Mouse (Mus musculus): ENCODE data around the gene Zc3h12b.

- TF ChIP-seq MAFK (IDR thresholded peaks at IDR 0.05; ENCODE audit: insufficient replicate concordance, low read length): no peak
- no peak for TF ChIP-seq CTCF (conservative IDR thresholded peaks at IDR 0.05 in 1 of 2, IDR thresholded peaks at IDR 0.05 in 1 of 2; ENCODE audit: low read depth in 2 of 2, low read length in 2 of 2)
- no peak for TF ChIP-seq EP300 (IDR thresholded peaks at IDR 0.05; ENCODE audit: low read length)
- no peak for TF ChIP-seq NELFE (IDR thresholded peaks at IDR 0.05; ENCODE audit: low read depth, low read length)
- no peak for TF ChIP-seq SMC3 (IDR thresholded peaks at IDR 0.05; ENCODE audit: low read depth, low read length)
- TF ChIP-seq MAZ (IDR thresholded peaks at IDR 0.05; ENCODE audit: low read depth, low read length): no peak
- no peak for TF ChIP-seq USF2 (conservative IDR thresholded peaks at IDR 0.05; ENCODE audit: low read depth, low read length)
- TF ChIP-seq TBP (conservative IDR thresholded peaks at IDR 0.05; ENCODE audit: low read depth, low read length): no peak
- TF ChIP-seq ZKSCAN1 (IDR thresholded peaks at IDR 0.05; ENCODE audit: borderline replicate concordance, low read depth, low read length): no peak
- TF ChIP-seq POLR2A (IDR thresholded peaks at IDR 0.05; ENCODE audit: low read depth, low read length): no peak
Observed at GRCm38 (mm10) chrX:95945496-95945895, 234.0 kb downstream of the Zc3h12b start.
